Mouse (Mus musculus): ENCODE measurements around the gene Polr3gl. TPM values are rescaled to one million over a fixed set of nuclear protein-coding genes. Genes with fewer than 3 reads are reported as not detected.

Polr3gl gene
- 38.1 and 39.8 TPM in 2 replicates for polyA plus RNA-seq (2015; fragmentation: Nextera tagmentation; extraction: Ambion mirVana)

GRCm38 (mm10) chr3:96593790-96594560 is at the start of gene Polr3gl:
Gene Polr3gl, minus strand, starts transcription at chr3:96594181.
- peak within 1 kb of the TSS; percentile 85 for H3K4me3 ChIP-seq (replicated peaks)
- peaks cover 51% of the 10 kb centered on the region for H3K4me1 ChIP-seq
- H3K4me2 ChIP-seq: peak within 1 kb of the TSS; percentile 78
- no peaks in the 10 kb centered on the region for H3K9me3 ChIP-seq (replicated peaks)
- ATAC-seq (replicated peaks; ENCODE audit: low FRiP score): peak; percentile 88
- peaks cover 32% of the 10 kb centered on the region for H3K27me3 ChIP-seq
- peak within 1 kb of the TSS; percentile 88 for H3K27ac ChIP-seq
- WGBS: under 1% methylated on average over 37 of the region's 38 CpGs
- peak within 1 kb of the TSS; percentile 75 for H3K9ac ChIP-seq
- H3K36me3 ChIP-seq: no peaks in the 10 kb centered on the region

- Histone ChIP-seq H3K4me1 (peaks cover 20% of the 10 kb centered on the region), H3K9ac (no peak overlapping the region), H3K4me3 (replicated peaks) (no peak overlapping the region), H3K36me3 (peaks cover 58% of the 10 kb centered on the region), H3K9me3 (replicated peaks) (no peaks in the 10 kb centered on the region), H3K4me2 (no peak overlapping the region), H3K27ac (no peak overlapping the region), H3K27me3 (no peaks in the 10 kb centered on the region)
- no peak for ATAC-seq (replicated peaks; ENCODE audit: low FRiP score)
- 76% methylated on average over 1 of the region's 1 CpGs for WGBS
These were observed 45.2 kb upstream of the Polr3gl start for GRCm38 (mm10) chr3:96639219-96639618.

- no peak for ATAC-seq (replicated peaks; ENCODE audit: low FRiP score)
- Histone ChIP-seq H3K27ac (peak overlapping the region; percentile 95; the same call in 1 of the 2 replicates), H3K27me3 (no peaks in the 10 kb centered on the region), H3K36me3 (peaks cover 60% of the 10 kb centered on the region), H3K4me2 (peak overlapping the region; percentile 81), H3K9ac (peak overlapping the region; percentile 91), H3K4me3 (replicated peaks) (peak overlapping the region; percentile 93), H3K9me3 (replicated peaks) (no peaks in the 10 kb centered on the region), H3K4me1 (peaks cover 23% of the 10 kb centered on the region)
- 76% methylated on average over 11 of the region's 11 CpGs for WGBS
These were observed 42.5 kb upstream of the Polr3gl start for GRCm38 (mm10) chr3:96636448-96636847.

- peak overlapping the region; percentile 95 for H3K27ac ChIP-seq
- H3K9ac ChIP-seq: peak overlapping the region; percentile 91
- peaks cover 63% of the 10 kb centered on the region for H3K36me3 ChIP-seq
- WGBS: 11% methylated on average over 15 of the region's 15 CpGs
- H3K27me3 ChIP-seq: no peaks in the 10 kb centered on the region
- no peaks in the 10 kb centered on the region for H3K9me3 ChIP-seq (replicated peaks)
- peaks cover 28% of the 10 kb centered on the region for H3K4me1 ChIP-seq
- ATAC-seq (replicated peaks; ENCODE audit: low FRiP score): no peak
- peak overlapping the region; percentile 81 for H3K4me2 ChIP-seq
- peak overlapping the region; percentile 93 for H3K4me3 ChIP-seq (replicated peaks)
These were observed 41.9 kb upstream of the Polr3gl start for GRCm38 (mm10) chr3:96635906-96636305.

- Histone ChIP-seq H3K4me2 (peak within 1 kb of the TSS; percentile 81), H3K27ac (peak within 1 kb of the TSS; percentile 95), H3K27me3 (no peaks in the 10 kb centered on the region), H3K4me1 (peaks cover 34% of the 10 kb centered on the region), H3K9me3 (replicated peaks) (no peaks in the 10 kb centered on the region), H3K9ac (peak within 1 kb of the TSS; percentile 91), H3K36me3 (peaks cover 60% of the 10 kb centered on the region), H3K4me3 (replicated peaks) (peak within 1 kb of the TSS; percentile 93)
- ATAC-seq (replicated peaks; ENCODE audit: low FRiP score): peak; percentile 94
- WGBS: 2% methylated on average over 60 of the region's 60 CpGs
These were observed 41.2 kb upstream of the Polr3gl start, which contains the start of the genes Pex11b and Gm42957 for GRCm38 (mm10) chr3:96634928-96635879. Gene Pex11b, plus strand, starts transcription at chr3:96635376. Gene Gm42957, plus strand, starts transcription at chr3:96635474.

GRCm38 (mm10) chr3:96634015-96634414 is 40.0 kb upstream of the Polr3gl start:
- no peak overlapping the region for H3K4me3 ChIP-seq (replicated peaks)
- 69% methylated on average over 1 of the region's 1 CpGs for WGBS
- no peak overlapping the region for H3K4me2 ChIP-seq
- H3K36me3 ChIP-seq: peaks cover 48% of the 10 kb centered on the region
- H3K9ac ChIP-seq: no peak overlapping the region; the same call in 1 of the 2 replicates
- ATAC-seq (replicated peaks; ENCODE audit: low FRiP score): no peak
- no peaks in the 10 kb centered on the region for H3K9me3 ChIP-seq (replicated peaks)
- H3K27ac ChIP-seq: no peak overlapping the region
- H3K27me3 ChIP-seq: no peaks in the 10 kb centered on the region
- H3K4me1 ChIP-seq: peaks cover 37% of the 10 kb centered on the region

GRCm38 (mm10) chr3:96632058-96632457 is 38.1 kb upstream of the Polr3gl start:
- Histone ChIP-seq H3K4me2 (no peak overlapping the region), H3K27me3 (no peaks in the 10 kb centered on the region), H3K36me3 (peaks cover 34% of the 10 kb centered on the region), H3K4me3 (replicated peaks) (no peak overlapping the region), H3K9me3 (replicated peaks) (no peaks in the 10 kb centered on the region), H3K27ac (no peak overlapping the region), H3K9ac (no peak overlapping the region), H3K4me1 (peaks cover 43% of the 10 kb centered on the region)
- no peak for ATAC-seq (replicated peaks; ENCODE audit: low FRiP score)

- WGBS: under 1% methylated on average over 48 of the region's 48 CpGs
- Histone ChIP-seq H3K27me3 (no peaks in the 10 kb centered on the region), H3K4me3 (replicated peaks) (peak within 1 kb of the TSS; percentile 74), H3K4me1 (peaks cover 30% of the 10 kb centered on the region), H3K36me3 (peaks cover 47% of the 10 kb centered on the region), H3K27ac (peak within 1 kb of the TSS; percentile 86), H3K9ac (peak within 1 kb of the TSS; percentile 79), H3K4me2 (peak within 1 kb of the TSS; percentile 83), H3K9me3 (replicated peaks) (no peaks in the 10 kb centered on the region)
- peak; percentile 96 for ATAC-seq (replicated peaks; ENCODE audit: low FRiP score)
These were observed 36.0 kb upstream of the Polr3gl start, which contains the start of gene Rbm8a for GRCm38 (mm10) chr3:96629729-96630600. Gene Rbm8a, plus strand, starts transcription at chr3:96629933.

GRCm38 (mm10) chr3:96623201-96623600 is 29.2 kb upstream of the Polr3gl start:
- H3K27me3 ChIP-seq: no peaks in the 10 kb centered on the region
- no peaks in the 10 kb centered on the region for H3K9me3 ChIP-seq (replicated peaks)
- H3K27ac ChIP-seq: no peak overlapping the region
- no peak overlapping the region for H3K4me3 ChIP-seq (replicated peaks)
- H3K4me1 ChIP-seq: no peaks in the 10 kb centered on the region
- no peak overlapping the region for H3K4me2 ChIP-seq
- WGBS: 94% methylated on average over 4 of the region's 4 CpGs
- H3K9ac ChIP-seq: no peak overlapping the region
- ATAC-seq (replicated peaks; ENCODE audit: low FRiP score): no peak
- peaks cover 65% of the 10 kb centered on the region for H3K36me3 ChIP-seq

GRCm38 (mm10) chr3:96617941-96618340 is 24.0 kb upstream of the Polr3gl start:
- no peaks in the 10 kb centered on the region for H3K4me1 ChIP-seq
- 88% methylated on average over 3 of the region's 3 CpGs for WGBS
- H3K4me2 ChIP-seq: no peak overlapping the region
- H3K36me3 ChIP-seq: peaks cover 64% of the 10 kb centered on the region
- ATAC-seq (replicated peaks; ENCODE audit: low FRiP score): no peak
- H3K4me3 ChIP-seq (replicated peaks): no peak overlapping the region
- H3K9me3 ChIP-seq (replicated peaks): no peaks in the 10 kb centered on the region
- no peaks in the 10 kb centered on the region for H3K27me3 ChIP-seq
- H3K27ac ChIP-seq: no peak overlapping the region
- no peak overlapping the region for H3K9ac ChIP-seq

- Histone ChIP-seq H3K27me3 (no peaks in the 10 kb centered on the region), H3K4me2 (no peak overlapping the region), H3K9ac (no peak overlapping the region), H3K4me3 (replicated peaks) (no peak overlapping the region), H3K4me1 (peaks cover 25% of the 10 kb centered on the region; the same call in 1 of the 2 replicates), H3K9me3 (replicated peaks) (no peaks in the 10 kb centered on the region), H3K36me3 (peaks cover 11% of the 10 kb centered on the region), H3K27ac (no peak overlapping the region)
- 87% methylated on average over 4 of the region's 4 CpGs for WGBS
- no peak for ATAC-seq (replicated peaks; ENCODE audit: low FRiP score)
These were observed 12.6 kb upstream of the Polr3gl start for GRCm38 (mm10) chr3:96606618-96607017.

All from kidney, embryonic 15.5 days (tissue).